Mouse (Mus musculus) neural tube, embryonic 11.5 days (tissue): ENCODE measurements at regions not wholly inside any gene's neighbourhood (a gene's known extent, or its start where the extent isn't known, plus 50 kb on each side); places are given as distances from the start of the nearest gene placed in this dataset.

ENCODE experiments used
- ATAC-seq: fragments of 200-750 bp; cut with Nextera tagmentation; 2 replicates; pipeline ENCODE4 v1.8.0; 2017; ENCODE audit warnings: moderate number of reproducible peaks, mild to moderate bottlenecking, moderate TSS enrichment, moderate library complexity; ENCODE audit not compliant: insufficient read depth, low FRiP score, low TSS enrichment
- DNase-seq: peaks from one replicate; pipeline ENCODE4 v3.0.0-alpha.2; 2015; ENCODE audit warnings: low spot score
- H3K27ac ChIP-seq: fragments of 300-500 bp; sonication (generic); 2 replicates; pipeline ENCODE4 v1.5.1; 2014; ENCODE audit warnings: low read depth, mild to moderate bottlenecking, low read length
- H3K27me3 ChIP-seq: fragments of 300-500 bp; sonication (generic); 2 replicates; pipeline ENCODE4 v1.6.1; 2014; ENCODE audit warnings: mild to moderate bottlenecking, low read length, mixed read lengths; ENCODE audit not compliant: control insufficient read depth, insufficient read depth
- H3K36me3 ChIP-seq: fragments of 300-500 bp; sonication (generic); 2 replicates; pipeline ENCODE4 v1.6.1; 2014; ENCODE audit warnings: mild to moderate bottlenecking, low read length, moderate library complexity, mixed read lengths; ENCODE audit not compliant: control insufficient read depth, insufficient read depth
- H3K4me1 ChIP-seq: fragments of 300-500 bp; sonication (generic); 2 replicates; pipeline ENCODE4 v1.6.1; 2014; ENCODE audit warnings: low read length, mixed read lengths; ENCODE audit not compliant: control insufficient read depth, insufficient read depth
- H3K4me2 ChIP-seq: fragments of 300-500 bp; sonication (generic); 2 replicates; pipeline ENCODE4 v1.6.1; 2014; ENCODE audit warnings: low read depth, mild to moderate bottlenecking, moderate library complexity
- H3K4me3 ChIP-seq: fragments of 300-500 bp; sonication (generic); 2 replicates; pipeline ENCODE4 v1.5.1; 2014; ENCODE audit warnings: low read depth, low read length
- H3K9ac ChIP-seq: fragments of 300-500 bp; sonication (generic); 2 replicates; pipeline ENCODE4 v1.6.1; 2014; ENCODE audit warnings: mild to moderate bottlenecking, low read length
- H3K9me3 ChIP-seq: fragments of 300-500 bp; sonication (generic); 2 replicates; pipeline ENCODE4 v1.6.1; 2016; ENCODE audit warnings: low read length; ENCODE audit not compliant: control insufficient read depth
- WGBS: fragments of 180-500 bp; shearing (Covaris S2); extraction: QIAGEN DNeasy Blood & Tissue Kit; methylation state at CpG from one replicate; pipeline ENCODE4 v1.1.7; 2014; 5-methylcytosine and 5-hydroxymethylcytosine counted together

DNA sequence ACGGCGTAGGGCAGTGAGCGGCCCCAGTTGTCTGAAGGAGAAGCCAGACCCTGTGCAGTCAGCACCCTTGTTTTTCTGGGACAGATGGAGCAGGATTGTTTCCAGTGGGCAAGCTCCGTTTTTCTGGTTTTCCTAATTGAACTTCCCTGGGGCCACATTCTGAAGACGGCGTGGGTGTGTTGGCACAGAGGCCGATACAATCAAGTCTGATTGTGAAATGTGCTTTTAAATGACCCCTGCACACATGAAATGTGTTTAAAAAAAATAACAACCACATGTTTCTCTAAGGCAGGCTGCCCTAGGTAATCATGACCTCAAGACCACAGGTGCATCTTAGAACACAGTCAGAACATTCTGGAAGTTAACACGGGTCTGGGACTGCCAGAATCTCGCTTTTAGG is 81.2 kb upstream of the Lnx1 start:
- Histone ChIP-seq H3K4me1 (no peaks in the 10 kb centered on the region), H3K27me3 (no peaks in the 10 kb centered on the region), H3K9ac (no peak overlapping the region), H3K27ac (no peak overlapping the region), H3K4me2 (no peak overlapping the region), H3K4me3 (no peak overlapping the region), H3K36me3 (no peaks in the 10 kb centered on the region), H3K9me3 (no peaks in the 10 kb centered on the region)
- WGBS: 82% methylated on average over 9 of the region's 9 CpGs
- DNase-seq (no peak), ATAC-seq (no peak)

DNA sequence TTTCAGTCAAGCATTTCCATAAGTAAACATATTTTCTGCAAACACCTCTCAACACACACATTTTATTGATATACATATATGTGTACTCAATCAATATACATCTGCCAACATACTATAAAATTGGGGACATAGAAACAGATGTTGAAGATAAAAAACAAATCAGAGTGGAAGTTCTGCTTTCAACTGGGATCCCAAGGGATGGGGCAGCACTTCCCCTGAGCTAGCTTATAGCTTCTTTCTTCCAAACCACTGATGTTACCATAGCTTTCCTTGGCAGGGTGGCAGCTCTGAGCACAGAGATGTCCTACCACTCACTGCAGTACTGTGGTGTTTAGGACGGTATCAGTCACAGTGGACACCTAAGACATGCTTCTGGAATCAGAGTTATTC is 75.4 kb upstream of the Lnx1 start:
- 95% methylated on average over 1 of the region's 1 CpGs for WGBS

DNA sequence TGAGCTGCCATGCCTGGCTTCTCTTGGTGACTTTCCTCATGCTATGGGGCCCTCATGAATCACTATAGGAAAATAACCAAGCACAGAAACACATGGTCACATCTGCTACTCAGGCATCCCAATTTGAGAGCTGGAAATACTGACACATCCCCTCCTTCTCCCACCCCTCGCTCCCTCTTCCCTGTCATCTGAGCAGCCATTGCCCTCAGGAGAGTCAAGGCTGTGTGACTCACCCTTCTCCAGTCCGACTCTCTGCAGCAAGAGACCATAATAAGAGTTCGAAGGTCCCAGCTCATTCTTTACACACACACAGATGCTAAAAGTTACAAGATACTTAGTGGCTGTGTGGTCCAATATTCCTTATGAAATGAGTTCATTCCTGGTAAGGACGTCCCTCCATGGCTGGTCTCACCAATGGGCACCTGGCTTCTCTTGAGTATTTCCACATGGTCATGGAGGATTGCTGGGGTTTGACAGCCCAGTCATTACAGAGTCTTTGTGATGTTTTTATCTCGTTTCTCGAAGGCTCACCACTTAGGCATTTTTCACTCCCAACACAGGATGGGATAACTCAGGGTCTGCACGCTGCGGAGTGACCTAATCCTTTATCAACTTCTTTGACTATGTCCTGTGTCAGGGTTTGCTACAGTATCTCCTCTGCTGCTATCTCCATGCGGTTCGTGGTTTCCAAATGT is 74.8 kb upstream of the Lnx1 start:
- ATAC-seq (no peak), DNase-seq (no peak)
- Histone ChIP-seq H3K36me3 (no peaks in the 10 kb centered on the region), H3K4me1 (no peaks in the 10 kb centered on the region), H3K27me3 (no peaks in the 10 kb centered on the region), H3K4me3 (no peak overlapping the region), H3K9me3 (no peaks in the 10 kb centered on the region), H3K9ac (no peak overlapping the region), H3K27ac (no peak overlapping the region), H3K4me2 (no peak overlapping the region)
- WGBS: 81% methylated on average over 10 of the region's 10 CpGs

More for the DNA sequence above, 75.4 kb upstream of the Lnx1 start:
- Histone ChIP-seq H3K27me3 (no peaks in the 10 kb centered on the region), H3K4me1 (no peaks in the 10 kb centered on the region), H3K9ac (no peak overlapping the region), H3K4me2 (no peak overlapping the region), H3K4me3 (no peak overlapping the region), H3K36me3 (no peaks in the 10 kb centered on the region), H3K9me3 (no peaks in the 10 kb centered on the region), H3K27ac (no peak overlapping the region)
- no peak for DNase-seq
- ATAC-seq: no peak

DNA sequence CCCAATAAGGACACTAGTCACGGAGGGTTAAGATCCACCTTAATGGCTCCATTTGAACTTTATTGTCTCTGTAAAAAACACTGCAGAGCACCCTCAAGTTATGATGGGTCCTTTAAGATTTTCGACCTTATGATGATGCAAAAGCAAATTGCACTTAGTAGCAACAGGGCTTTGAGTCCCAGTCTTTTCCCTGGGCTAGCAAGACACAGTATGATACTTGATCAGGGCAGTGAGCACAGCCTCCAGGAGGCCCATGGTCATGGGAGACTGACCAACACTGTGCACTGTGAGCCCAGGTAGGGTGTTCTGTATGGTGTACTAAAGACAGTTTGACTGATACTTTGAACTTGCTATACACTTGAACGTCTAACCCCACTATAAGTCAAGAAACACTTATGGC is 73.4 kb upstream of the Lnx1 start:
- ATAC-seq (no peak), DNase-seq (no peak)
- Histone ChIP-seq H3K27me3 (no peaks in the 10 kb centered on the region), H3K4me3 (no peak overlapping the region), H3K36me3 (no peaks in the 10 kb centered on the region), H3K27ac (no peak overlapping the region), H3K9ac (no peak overlapping the region), H3K4me1 (no peaks in the 10 kb centered on the region), H3K9me3 (no peaks in the 10 kb centered on the region), H3K4me2 (no peak overlapping the region)
- 85% methylated on average over 3 of the region's 3 CpGs for WGBS

DNA sequence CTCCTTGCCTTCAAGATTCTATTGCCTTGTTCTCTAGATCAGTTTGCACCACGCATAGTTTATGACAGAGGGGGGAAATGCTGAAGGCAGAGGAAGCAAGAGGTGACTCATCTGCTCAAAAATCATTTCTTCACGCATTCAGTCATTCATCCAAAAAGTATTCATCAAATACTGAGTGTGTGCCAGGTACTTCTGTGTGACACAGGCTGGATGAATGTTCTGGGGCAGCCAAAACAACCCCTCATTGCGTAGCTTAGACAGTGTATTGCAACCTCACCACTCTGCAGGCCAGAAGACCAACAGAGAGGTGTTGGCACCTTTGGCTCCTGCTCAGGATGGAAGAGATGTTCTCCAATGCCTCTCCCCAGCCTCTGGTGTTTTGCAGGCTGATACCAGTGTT is 72.9 kb upstream of the Lnx1 start:
- no peak overlapping the region for H3K4me2 ChIP-seq
- no peak overlapping the region for H3K9ac ChIP-seq
- no peaks in the 10 kb centered on the region for H3K4me1 ChIP-seq
- H3K36me3 ChIP-seq: no peaks in the 10 kb centered on the region
- no peak overlapping the region for H3K27ac ChIP-seq
- ATAC-seq: no peak
- H3K9me3 ChIP-seq: no peaks in the 10 kb centered on the region
- H3K27me3 ChIP-seq: no peaks in the 10 kb centered on the region
- 80% methylated on average over 3 of the region's 3 CpGs for WGBS
- no peak for DNase-seq
- no peak overlapping the region for H3K4me3 ChIP-seq

DNA sequence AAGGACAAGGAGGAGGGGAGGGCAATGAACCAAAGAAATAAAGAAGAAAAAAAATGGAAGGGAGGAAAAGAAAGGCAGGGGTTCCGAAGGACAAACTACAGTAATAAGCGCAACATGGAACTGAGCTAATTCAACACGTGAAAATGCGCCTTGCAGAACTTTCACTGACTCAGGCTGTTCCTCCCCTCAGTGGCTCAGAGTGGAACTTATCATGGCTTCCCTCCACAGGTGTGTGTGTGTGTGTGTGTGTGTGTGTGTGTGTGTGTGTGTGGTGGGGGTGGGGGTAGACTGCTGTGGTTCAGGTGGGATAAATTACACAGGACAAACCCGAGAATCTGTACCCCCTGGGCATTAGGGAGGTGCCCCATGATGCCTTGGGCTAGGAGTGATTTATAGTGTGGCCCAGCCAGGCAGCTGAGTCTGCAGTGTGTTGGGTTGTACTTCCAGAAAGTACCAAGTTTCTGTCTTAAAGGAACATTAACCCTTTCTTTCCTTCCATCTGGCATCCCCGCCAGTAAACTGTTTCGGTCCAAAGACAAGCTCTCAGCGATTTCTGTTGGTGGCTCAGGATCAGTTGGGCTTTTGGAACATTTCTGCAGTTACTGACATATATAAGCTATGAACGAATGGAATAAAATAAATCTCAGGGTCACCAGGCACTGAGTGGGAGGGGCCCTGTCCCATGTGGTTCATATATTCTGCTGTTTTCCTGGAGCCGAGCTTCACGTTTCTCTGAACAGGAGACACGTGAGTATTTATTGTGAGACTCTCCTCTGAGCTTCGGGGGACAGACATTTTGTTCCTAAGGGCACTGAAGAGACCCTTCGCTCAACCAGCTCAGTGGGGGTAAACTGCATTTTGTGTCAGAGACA is 71.1 kb upstream of the Lnx1 start:
- ATAC-seq (no peak), DNase-seq (no peak)
- Histone ChIP-seq H3K9ac (no peak overlapping the region), H3K4me3 (no peak overlapping the region), H3K4me2 (no peak overlapping the region), H3K27me3 (no peaks in the 10 kb centered on the region), H3K27ac (no peak overlapping the region), H3K36me3 (no peaks in the 10 kb centered on the region), H3K4me1 (no peaks in the 10 kb centered on the region), H3K9me3 (no peaks in the 10 kb centered on the region)
- WGBS: 71% methylated on average over 14 of the region's 14 CpGs

DNA sequence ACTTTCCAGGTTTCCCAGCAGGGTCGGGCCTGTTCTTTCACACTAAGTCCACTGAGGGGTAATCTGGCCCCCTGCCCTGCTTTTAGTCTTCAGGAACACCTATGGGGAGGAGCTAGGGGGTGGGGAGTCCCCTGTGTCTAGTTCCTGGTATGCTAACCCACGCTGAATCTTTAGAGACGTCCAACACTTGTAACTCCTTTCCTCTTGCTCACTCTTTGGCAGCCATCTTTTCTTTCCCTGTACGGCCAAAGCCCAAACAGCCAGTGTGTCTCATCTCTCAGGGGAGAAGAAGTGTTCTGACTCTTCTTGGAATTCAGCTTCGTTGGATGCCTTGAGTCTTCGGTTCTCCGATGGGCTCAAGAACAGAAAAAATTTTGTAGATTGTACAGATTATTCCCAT is 68.4 kb upstream of the Lnx1 start:
- no peak for ATAC-seq
- 90% methylated on average over 7 of the region's 7 CpGs for WGBS
- DNase-seq: no peak

DNA sequence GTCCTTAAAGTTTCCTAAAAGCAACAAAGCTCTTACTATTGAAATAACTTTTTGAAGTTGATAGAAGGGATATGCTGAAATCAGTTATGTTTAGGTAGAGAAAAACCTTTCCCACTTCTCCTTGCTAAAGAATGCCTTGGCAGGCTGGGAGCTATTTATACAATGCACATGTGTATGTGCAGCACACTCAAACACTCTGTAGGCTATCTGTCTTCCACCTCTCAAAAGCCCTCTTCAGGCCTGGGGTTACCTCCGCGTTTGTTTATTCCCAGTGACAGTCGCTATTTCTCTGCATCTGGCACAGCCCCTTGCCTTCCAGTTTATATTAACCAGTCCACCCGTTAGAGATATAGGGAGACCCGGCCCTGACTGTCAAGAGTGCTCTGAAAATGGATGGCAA is 66.3 kb upstream of the Lnx1 start:
- Histone ChIP-seq H3K9me3 (no peaks in the 10 kb centered on the region), H3K4me1 (peaks cover 3% of the 10 kb centered on the region; the same call in 1 of the 2 replicates), H3K9ac (no peak overlapping the region), H3K36me3 (no peaks in the 10 kb centered on the region), H3K4me2 (no peak overlapping the region), H3K27ac (no peak overlapping the region), H3K4me3 (no peak overlapping the region), H3K27me3 (no peaks in the 10 kb centered on the region)
- 69% methylated on average over 5 of the region's 5 CpGs for WGBS
- DNase-seq (no peak), ATAC-seq (no peak)

More for the DNA sequence above, 68.4 kb upstream of the Lnx1 start:
- Histone ChIP-seq H3K9ac (no peak overlapping the region), H3K9me3 (no peaks in the 10 kb centered on the region), H3K27ac (no peak overlapping the region), H3K4me3 (no peak overlapping the region), H3K27me3 (no peaks in the 10 kb centered on the region), H3K36me3 (no peaks in the 10 kb centered on the region), H3K4me1 (no peaks in the 10 kb centered on the region), H3K4me2 (no peak overlapping the region)

DNA sequence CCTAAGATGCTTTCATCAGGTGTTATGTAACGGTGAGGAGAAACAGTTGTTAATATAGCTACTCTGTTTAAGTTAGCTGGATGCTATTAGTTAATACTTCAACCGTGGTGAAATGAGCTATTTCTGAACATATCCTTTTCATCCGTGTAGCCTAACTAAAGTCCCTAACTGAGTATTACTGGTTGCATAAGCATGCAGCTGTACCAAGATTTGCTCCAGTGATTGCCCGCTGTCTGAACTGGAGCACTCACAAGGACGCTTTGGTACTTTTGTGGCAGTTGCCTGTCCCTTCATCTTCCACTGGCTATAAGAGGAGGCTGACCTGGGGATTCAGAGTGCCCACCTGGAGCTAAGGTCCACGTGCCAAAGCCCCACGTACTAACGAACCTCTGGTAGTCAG is 65.3 kb upstream of the Lnx1 start:
- H3K9ac ChIP-seq: no peak overlapping the region
- ATAC-seq (no peak), DNase-seq (no peak)
- H3K36me3 ChIP-seq: no peaks in the 10 kb centered on the region
- no peaks in the 10 kb centered on the region for H3K27me3 ChIP-seq
- peaks cover 3% of the 10 kb centered on the region; the same call in 1 of the 2 replicates for H3K4me1 ChIP-seq
- H3K27ac ChIP-seq: no peak overlapping the region
- no peak overlapping the region for H3K4me2 ChIP-seq
- no peak overlapping the region for H3K4me3 ChIP-seq
- H3K9me3 ChIP-seq: no peaks in the 10 kb centered on the region
- 80% methylated on average over 8 of the region's 8 CpGs for WGBS
